Mouse (Mus musculus) thymus, postnatal 4 days (tissue): ENCODE measurements at regions not wholly inside any gene's neighbourhood (a gene's known extent, or its start where the extent isn't known, plus 50 kb on each side); places are given as distances from the start of the nearest gene placed in this dataset.
A peak's percentile ranks its signal among the peaks of the same experiment; 100 is the strongest.

Source experiments
- DNase-seq: peaks from one replicate; pipeline ENCODE4 v3.0.0; 2021

GRCm38 (mm10) chr1:35805546-35805945 lies 262.7 kb upstream of the Hs6st1 start:
- no peak for DNase-seq

GRCm38 (mm10) chr1:35806329-35806728 lies 261.9 kb upstream of the Hs6st1 start:
- no peak for DNase-seq

- no peak for DNase-seq
These were observed 261.5 kb upstream of the Hs6st1 start for GRCm38 (mm10) chr1:35806731-35807130.

- DNase-seq: no peak
These were observed 259.3 kb upstream of the Hs6st1 start for GRCm38 (mm10) chr1:35808894-35809293.

GRCm38 (mm10) chr1:35809341-35809740 lies 258.9 kb upstream of the Hs6st1 start:
- no peak for DNase-seq

- DNase-seq: no peak
These were observed 257.4 kb upstream of the Hs6st1 start for GRCm38 (mm10) chr1:35810571-35811342.

- DNase-seq: no peak
These were observed 256.8 kb upstream of the Hs6st1 start for GRCm38 (mm10) chr1:35811380-35811779.

- no peak for DNase-seq
These were observed 256.4 kb upstream of the Hs6st1 start for GRCm38 (mm10) chr1:35811795-35812194.

- DNase-seq: peak; percentile 25
These were observed 254.6 kb upstream of the Hs6st1 start for GRCm38 (mm10) chr1:35813625-35814024.

- DNase-seq: no peak
These were observed 254.0 kb upstream of the Hs6st1 start for GRCm38 (mm10) chr1:35814207-35814606.

GRCm38 (mm10) chr1:35814751-35815150 lies 253.4 kb upstream of the Hs6st1 start:
- no peak for DNase-seq

GRCm38 (mm10) chr1:35821791-35822190 lies 246.4 kb upstream of the Hs6st1 start:
- no peak for DNase-seq

- no peak for DNase-seq
These were observed 245.6 kb upstream of the Hs6st1 start for GRCm38 (mm10) chr1:35822376-35823202.

- no peak for DNase-seq
These were observed 244.7 kb upstream of the Hs6st1 start for GRCm38 (mm10) chr1:35823496-35823895.

- DNase-seq: no peak
These were observed 244.0 kb upstream of the Hs6st1 start for GRCm38 (mm10) chr1:35823981-35824880.

- no peak for DNase-seq
These were observed 242.7 kb upstream of the Hs6st1 start for GRCm38 (mm10) chr1:35825531-35825966.

GRCm38 (mm10) chr1:35826575-35827114 lies 241.6 kb upstream of the Hs6st1 start:
- DNase-seq: no peak

- no peak for DNase-seq
These were observed 240.7 kb upstream of the Hs6st1 start for GRCm38 (mm10) chr1:35827471-35827870.

GRCm38 (mm10) chr1:35834180-35834579 lies 234.0 kb upstream of the Hs6st1 start:
- no peak for DNase-seq

GRCm38 (mm10) chr1:35836552-35836951 lies 231.6 kb upstream of the Hs6st1 start:
- no peak for DNase-seq

GRCm38 (mm10) chr1:35838625-35839024 lies 229.6 kb upstream of the Hs6st1 start:
- DNase-seq: no peak

GRCm38 (mm10) chr1:35839446-35839845 lies 228.8 kb upstream of the Hs6st1 start:
- peak; percentile 80 for DNase-seq

GRCm38 (mm10) chr1:35841626-35842025 lies 226.6 kb upstream of the Hs6st1 start:
- DNase-seq: no peak
